Mouse (Mus musculus): ENCODE data around the gene Bak1. TPM values are rescaled to one million over a fixed set of nuclear protein-coding genes. Genes with fewer than 3 reads are reported as not detected.
A peak's percentile ranks its signal among the peaks of the same experiment; 100 is the strongest.

Bak1 gene
- total and polyA plus RNA-seq, 3 experiments, result 75.4 to 150 TPM; not detected in 1

DNA sequence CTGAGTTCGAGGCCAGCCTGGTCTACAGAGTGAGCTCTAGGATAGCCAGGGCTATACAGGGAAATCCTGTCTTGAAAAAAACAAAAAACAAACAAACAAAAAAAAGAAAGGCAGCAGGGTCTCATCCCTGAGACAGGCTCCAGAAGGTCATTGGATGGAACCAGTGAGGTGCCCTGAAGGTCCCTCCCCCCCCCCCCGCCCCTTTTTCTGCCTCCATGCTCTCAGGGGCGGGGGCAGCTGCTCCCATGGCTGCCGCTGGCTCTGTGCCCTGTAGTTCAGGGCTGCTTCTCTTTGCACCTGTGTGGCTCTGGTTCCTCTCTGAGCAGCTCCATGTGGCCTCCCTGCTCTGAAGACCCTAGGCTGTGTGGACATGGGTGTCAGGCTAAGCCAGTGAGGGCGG, 40.3 kb upstream of the Bak1 start:
- Histone ChIP-seq H3K4me1 (ENCODE audit: control insufficient read depth in 1 of 2, insufficient read depth in 2 of 2, low read length in 2 of 2) (peaks cover 7 to 21% of the 10 kb centered on the region in 2 experiments; a peak in 3 of 4 replicates), H3K27ac (ENCODE audit: control insufficient read depth, low read depth, low read length) (no peak overlapping the region), H3K27me3 (ENCODE audit: control insufficient read depth in 1 of 2, insufficient read depth in 2 of 2, low read length in 2 of 2) (no peaks in the 10 kb centered on the region), H3K4me3 (ENCODE audit: control insufficient read depth in 1 of 2, insufficient read depth in 1 of 2, low read depth in 2 of 2, low read length in 2 of 2) (no peak overlapping the region), H3K9me3 (replicated peaks; ENCODE audit: insufficient read depth, low read length) (no peaks in the 10 kb centered on the region), H3K79me2 (ENCODE audit: control insufficient read depth, insufficient read depth, low read length, poor library complexity) (no peaks in the 10 kb centered on the region), H3K9ac (ENCODE audit: control insufficient read depth, low read depth, low read length, poor library complexity, severe bottlenecking) (no peak overlapping the region), H3K36me3 (ENCODE audit: control insufficient read depth in 1 of 2, insufficient read depth in 2 of 2, low read length in 2 of 2) (peaks cover 0 to 12% of the 10 kb centered on the region in 2 experiments; a peak in 2 of 4 replicates)
- TF ChIP-seq SMC3 (IDR thresholded peaks at IDR 0.05; ENCODE audit: low read depth, low read length) (no peak), ZC3H11A (IDR thresholded peaks at IDR 0.05; ENCODE audit: low read depth, low read length) (no peak), BHLHE40 (IDR thresholded peaks at IDR 0.05; ENCODE audit: borderline replicate concordance, low read depth, low read length) (no peak), POLR2AphosphoS5 (IDR thresholded peaks at IDR 0.05; ENCODE audit: borderline replicate concordance, low read depth, low read length) (no peak), MEF2A (IDR thresholded peaks at IDR 0.05; ENCODE audit: extremely low read depth, insufficient replicate concordance, low read depth, low read length, poor library complexity, severe bottlenecking) (no peak), TAL1 (IDR thresholded peaks at IDR 0.05; ENCODE audit: low read length) (no peak), TBP (IDR thresholded peaks at IDR 0.05; ENCODE audit: low read depth, low read length) (no peak), E2F4 (IDR thresholded peaks at IDR 0.05; ENCODE audit: borderline replicate concordance, low read depth, low read length) (no peak), NRF1 (IDR thresholded peaks at IDR 0.05; ENCODE audit: insufficient read depth, low read depth, low read length, poor library complexity, severe bottlenecking) (no peak), HCFC1 (IDR thresholded peaks at IDR 0.05; ENCODE audit: low read depth, low read length) (no peak), GATA1 (IDR thresholded peaks at IDR 0.05; ENCODE audit: low read depth, low read length) (no peak), CTCF (IDR thresholded peaks at IDR 0.05 in 2 of 3, conservative IDR thresholded peaks at IDR 0.05 in 1 of 3; ENCODE audit: control insufficient read depth in 1 of 3, insufficient read depth in 1 of 3, low read depth in 2 of 3, low read length in 3 of 3, poor library complexity in 1 of 3, severe bottlenecking in 1 of 3) (no peak), MAX (IDR thresholded peaks at IDR 0.05; ENCODE audit: low read length) (no peak), MAFK (IDR thresholded peaks at IDR 0.05; ENCODE audit: borderline replicate concordance, low read depth, low read length) (no peak), SIN3A (IDR thresholded peaks at IDR 0.05; ENCODE audit: low read length) (no peak), MYB (IDR thresholded peaks at IDR 0.05; ENCODE audit: low read depth, low read length) (no peak), GABPA (IDR thresholded peaks at IDR 0.05; ENCODE audit: low read depth, low read length) (no peak)
- DNase-seq (ENCODE audit: low read depth, low spot score), result no peak

DNA sequence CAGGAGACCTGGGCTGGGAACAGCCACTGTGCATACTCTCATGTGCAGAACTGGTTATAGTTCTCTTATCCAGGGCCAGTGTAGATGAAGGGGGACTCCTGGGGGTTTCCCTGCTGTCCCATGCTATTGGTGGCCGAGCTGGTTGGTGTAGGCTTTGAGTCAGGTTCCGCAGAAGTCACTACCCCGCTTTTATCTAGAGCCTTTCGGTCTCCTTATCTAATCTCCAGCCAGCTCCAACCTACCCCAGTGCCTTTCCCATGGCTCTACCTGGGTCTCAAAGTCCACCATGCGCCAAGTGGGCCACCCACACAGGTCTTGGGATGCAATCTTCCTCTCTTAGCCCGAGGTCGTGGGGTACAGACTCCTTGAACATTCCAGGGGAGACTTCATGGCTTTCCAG, 37.3 kb upstream of the Bak1 start:
- Histone ChIP-seq H3K4me1 (ENCODE audit: control insufficient read depth in 1 of 2, insufficient read depth in 2 of 2, low read length in 2 of 2) (peaks cover 7 to 21% of the 10 kb centered on the region in 2 experiments; a peak in 3 of 4 replicates), H3K9me3 (replicated peaks; ENCODE audit: insufficient read depth, low read length) (no peaks in the 10 kb centered on the region)
- TF ChIP-seq ZMIZ1 (IDR thresholded peaks at IDR 0.05; ENCODE audit: low read depth, low read length), result no peak
- peak; percentile 68 for TF ChIP-seq GATA1 (IDR thresholded peaks at IDR 0.05; ENCODE audit: low read depth, low read length)

More for the DNA sequence above, 37.3 kb upstream of the Bak1 start:
- H3K79me2 ChIP-seq (ENCODE audit: control insufficient read depth, insufficient read depth, low read length, poor library complexity), result no peaks in the 10 kb centered on the region
- peak overlapping the region in 1 of 2 experiments; percentile 25; a peak in 1 of 4 replicates for H3K4me3 ChIP-seq (ENCODE audit: control insufficient read depth in 1 of 2, insufficient read depth in 1 of 2, low read depth in 2 of 2, low read length in 2 of 2)
- no peaks in the 10 kb centered on the region for H3K27me3 ChIP-seq (ENCODE audit: control insufficient read depth in 1 of 2, insufficient read depth in 2 of 2, low read length in 2 of 2)
- no peak overlapping the region for H3K27ac ChIP-seq (ENCODE audit: control insufficient read depth, low read depth, low read length)
- peak; percentile 15 for DNase-seq (ENCODE audit: low read depth, low spot score)
- peaks cover 0 to 12% of the 10 kb centered on the region in 2 experiments; a peak in 2 of 4 replicates for H3K36me3 ChIP-seq (ENCODE audit: control insufficient read depth in 1 of 2, insufficient read depth in 2 of 2, low read length in 2 of 2)
- no peak overlapping the region for H3K9ac ChIP-seq (ENCODE audit: control insufficient read depth, low read depth, low read length, poor library complexity, severe bottlenecking)

All from MEL (cell line).